Mouse (Mus musculus): ENCODE data around the gene Ngp.

GRCm38 (mm10) chr9:110431241-110431640 lies 11.7 kb downstream of the Ngp start:
- TF ChIP-seq CTCF (IDR thresholded peaks at IDR 0.05; ENCODE audit: borderline replicate concordance, insufficient read depth, low read length) (no peak), POLR2A (IDR thresholded peaks at IDR 0.05; ENCODE audit: low read depth, low read length) (no peak)

Data from embryonic fibroblast, embryonic 13.5 days (primary cell).